Mouse (Mus musculus) liver, embryonic 11.5 days (tissue): ENCODE data around the gene Atad3a. TPM values are rescaled to one million over a fixed set of nuclear protein-coding genes. Genes with fewer than 3 reads are reported as not detected.

ENCODE experiments used
- ATAC-seq: fragments of 200-750 bp; cut with Nextera tagmentation; replicated peaks from 2 replicates; pipeline ENCODE4 v1.8.0; 2017; ENCODE audit warnings: moderate number of reproducible peaks, mild to moderate bottlenecking, moderate TSS enrichment, moderate library complexity; ENCODE audit not compliant: low FRiP score
- DNase-seq: peaks from one replicate; pipeline ENCODE4 v3.0.0-alpha.2; 2017; ENCODE audit warnings: low spot score
- H3K27ac ChIP-seq: fragments of 300-500 bp; sonication (generic); 2 replicates; pipeline ENCODE4 v1.5.1; 2014; ENCODE audit warnings: mild to moderate bottlenecking, low read depth, low read length, control low read depth
- H3K27me3 ChIP-seq: fragments of 300-500 bp; sonication (generic); replicated peaks from 2 replicates; pipeline ENCODE4 v1.6.1; 2014; ENCODE audit warnings: low read length, mixed read lengths; ENCODE audit not compliant: control insufficient read depth, insufficient read depth
- H3K36me3 ChIP-seq: fragments of 300-500 bp; sonication (generic); 2 replicates; pipeline ENCODE4 v1.6.1; 2014; ENCODE audit warnings: mild to moderate bottlenecking, low read length, moderate library complexity, mixed read lengths; ENCODE audit not compliant: control insufficient read depth, insufficient read depth
- H3K4me1 ChIP-seq: fragments of 300-500 bp; sonication (generic); replicated peaks from 2 replicates; pipeline ENCODE4 v1.6.1; 2014; ENCODE audit warnings: low read length, mixed read lengths; ENCODE audit not compliant: control insufficient read depth, insufficient read depth
- H3K4me2 ChIP-seq: fragments of 300-500 bp; sonication (generic); 2 replicates; pipeline ENCODE4 v1.6.1; 2014; ENCODE audit warnings: mild to moderate bottlenecking, control low read depth, moderate library complexity
- H3K4me3 ChIP-seq: fragments of 300-500 bp; sonication (generic); 2 replicates; pipeline ENCODE4 v1.5.1; 2014; ENCODE audit warnings: low read depth, low read length, control low read depth
- H3K9ac ChIP-seq: fragments of 300-500 bp; sonication (generic); 2 replicates; pipeline ENCODE4 v1.6.1; 2014; ENCODE audit warnings: low read depth, low read length, control low read depth
- H3K9me3 ChIP-seq: fragments of 300-500 bp; sonication (generic); 2 replicates; pipeline ENCODE4 v1.6.1; 2016; ENCODE audit warnings: low read length, inconsistent platforms, mixed read lengths; ENCODE audit not compliant: control insufficient read depth
- WGBS: fragments of 180-500 bp; shearing (Covaris S2); extraction: QIAGEN DNeasy Blood & Tissue Kit; methylation state at CpG from one replicate; pipeline ENCODE4 v1.1.7; 2014; 5-methylcytosine and 5-hydroxymethylcytosine counted together
- polyA plus RNA-seq: library from polyadenylated mRNA; unstranded; fragments of >200 nt; fragmentation: Nextera tagmentation; extraction: Ambion mirVana; gene quantifications from 2 replicates; pipeline ENCODE4 v1.2.1, GENCODE M21; 2014

The Atad3a gene
- polyA plus RNA-seq, 1 experiment from 2014 or later = 156 TPM

- Histone ChIP-seq H3K9ac (no peak overlapping the region), H3K36me3 (peaks cover 7% of the 10 kb centered on the region; the same call in 1 of the 2 replicates), H3K4me1 (peaks cover 16% of the 10 kb centered on the region), H3K4me3 (no peak overlapping the region), H3K9me3 (no peaks in the 10 kb centered on the region), H3K4me2 (no peak overlapping the region; the same call in 1 of the 2 replicates), H3K27me3 (no peaks in the 10 kb centered on the region), H3K27ac (no peak overlapping the region)
- no peak for ATAC-seq
- 61% methylated on average over 6 of the region's 6 CpGs for WGBS
- DNase-seq = no peak
These were observed 50.2 kb downstream of the Atad3a start for GRCm38 (mm10) chr4:155710521-155711252.

DNA sequence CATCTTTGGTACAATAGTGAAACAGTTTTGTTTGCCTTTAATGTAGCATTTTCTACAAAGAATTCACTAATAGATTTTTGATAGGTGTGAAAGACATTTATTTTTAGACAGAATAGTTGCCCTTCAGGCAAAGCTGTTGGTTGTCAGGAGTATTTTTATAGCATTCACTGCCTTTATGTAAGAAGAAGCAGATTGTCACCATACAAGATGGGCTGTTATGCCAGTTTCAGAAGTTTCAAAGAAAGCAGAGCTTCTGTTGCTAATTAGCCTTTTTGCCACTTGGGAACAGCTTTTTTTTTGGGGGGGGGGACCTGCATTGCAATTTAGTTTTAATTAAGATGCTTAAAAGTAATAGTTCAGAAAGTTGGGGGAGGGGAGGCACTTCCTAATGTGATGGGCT lies 51.9 kb downstream of the Atad3a start:
- Histone ChIP-seq H3K27ac (no peak overlapping the region), H3K9ac (no peak overlapping the region), H3K9me3 (no peaks in the 10 kb centered on the region), H3K27me3 (no peaks in the 10 kb centered on the region), H3K36me3 (no peaks in the 10 kb centered on the region; the same call in 1 of the 2 replicates), H3K4me3 (no peak overlapping the region), H3K4me1 (peaks cover 19% of the 10 kb centered on the region), H3K4me2 (no peak overlapping the region)
- DNase-seq (no peak), ATAC-seq (no peak)

DNA sequence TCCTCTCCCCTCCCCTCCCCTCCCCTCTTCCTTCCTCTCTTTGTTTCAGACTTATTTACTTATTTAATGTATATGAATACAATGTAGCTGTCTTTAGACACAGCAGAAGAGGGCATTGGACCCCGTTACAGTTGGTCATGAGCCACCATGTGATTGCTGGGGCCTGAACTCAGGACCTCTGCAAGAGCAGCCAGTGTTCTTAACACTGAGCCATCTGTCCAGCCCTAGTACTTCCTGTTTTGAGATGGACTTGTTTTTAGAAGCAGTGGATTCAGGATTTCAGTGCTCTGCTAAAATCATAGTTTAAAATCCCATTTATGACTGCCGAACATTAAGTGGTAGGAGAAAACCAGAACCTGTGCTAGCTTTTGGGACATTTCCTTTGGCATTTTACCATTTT lies 52.3 kb downstream of the Atad3a start:
- Histone ChIP-seq H3K27ac (no peak overlapping the region), H3K9ac (no peak overlapping the region), H3K9me3 (no peaks in the 10 kb centered on the region), H3K27me3 (no peaks in the 10 kb centered on the region), H3K4me1 (peaks cover 22% of the 10 kb centered on the region), H3K36me3 (no peaks in the 10 kb centered on the region; the same call in 1 of the 2 replicates), H3K4me2 (no peak overlapping the region), H3K4me3 (no peak overlapping the region)
- 68% methylated on average over 2 of the region's 2 CpGs for WGBS
- DNase-seq (no peak), ATAC-seq (no peak)

DNA sequence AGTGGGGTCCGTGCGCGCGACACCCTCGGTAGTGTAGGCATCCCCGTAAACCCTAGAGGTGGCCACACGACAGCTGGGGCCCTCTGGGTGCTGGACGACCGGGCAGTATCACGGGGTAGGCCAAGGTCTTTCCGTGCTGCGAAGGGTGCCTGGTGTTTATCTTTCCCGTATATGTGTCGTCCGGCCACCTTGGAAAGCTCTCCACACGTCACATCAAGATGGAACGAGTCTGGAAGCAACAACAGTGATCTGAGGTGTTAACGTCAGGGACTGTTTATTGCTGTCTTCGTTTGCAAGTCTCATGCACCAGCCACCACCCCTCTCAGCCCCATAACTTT lies 55.3 kb downstream of the Atad3a start:
- peaks cover 20% of the 10 kb centered on the region for H3K4me1 ChIP-seq
- peak overlapping the region; percentile 87 for H3K9ac ChIP-seq
- under 1% methylated on average over 19 of the region's 19 CpGs for WGBS
- H3K4me3 ChIP-seq = peak overlapping the region; percentile 84
- peak overlapping the region; percentile 85 for H3K4me2 ChIP-seq
- no peak for ATAC-seq
- H3K9me3 ChIP-seq = no peaks in the 10 kb centered on the region
- H3K27me3 ChIP-seq = no peaks in the 10 kb centered on the region
- no peaks in the 10 kb centered on the region; the same call in 1 of the 2 replicates for H3K36me3 ChIP-seq
- no peak for DNase-seq
- peak overlapping the region; percentile 95 for H3K27ac ChIP-seq

GRCm38 (mm10) chr4:155704721-155705591 lies 55.9 kb downstream of the Atad3a start, which contains the start of gene Ssu72:
Ssu72 (plus strand) TSS chr4:155704800.
- H3K4me1 ChIP-seq = peaks cover 20% of the 10 kb centered on the region
- DNase-seq = peak; percentile 97
- H3K4me2 ChIP-seq = peak within 1 kb of the TSS; percentile 85
- peak within 1 kb of the TSS; percentile 87 for H3K9ac ChIP-seq
- H3K36me3 ChIP-seq = no peaks in the 10 kb centered on the region; the same call in 1 of the 2 replicates
- peak within 1 kb of the TSS; percentile 84 for H3K4me3 ChIP-seq
- peak within 1 kb of the TSS; percentile 95 for H3K27ac ChIP-seq
- H3K9me3 ChIP-seq = no peaks in the 10 kb centered on the region
- no peaks in the 10 kb centered on the region for H3K27me3 ChIP-seq
- under 1% methylated on average over 83 of the region's 83 CpGs for WGBS
- ATAC-seq = peak; percentile 92

DNA sequence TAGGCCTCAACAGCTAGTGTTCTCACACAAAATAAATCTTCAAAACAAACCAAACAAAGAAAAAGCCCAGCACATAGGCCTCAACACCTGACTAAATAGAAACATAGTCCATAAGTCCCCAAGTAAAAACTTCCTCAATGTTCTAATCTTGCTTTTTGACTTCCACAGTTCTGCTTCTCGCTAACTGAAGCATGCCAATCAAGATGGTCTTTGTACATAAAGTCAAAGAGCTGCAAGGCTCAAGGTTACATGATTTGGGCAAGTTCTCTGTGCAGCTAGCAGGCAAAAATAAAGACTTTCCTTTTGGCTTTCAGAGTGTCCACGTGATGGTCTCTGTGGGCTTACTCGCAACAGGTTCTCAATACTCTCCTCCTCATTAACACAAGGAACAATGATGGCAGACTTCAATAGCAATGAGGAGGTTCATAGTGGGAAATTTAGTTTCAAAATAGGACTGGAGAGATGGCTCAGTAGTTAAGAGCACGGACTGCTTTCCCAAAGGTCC lies 57.4 kb downstream of the Atad3a start:
- Histone ChIP-seq H3K4me2 (peak overlapping the region; percentile 85), H3K9ac (no peak overlapping the region), H3K27ac (no peak overlapping the region), H3K4me1 (peaks cover 15% of the 10 kb centered on the region), H3K9me3 (no peaks in the 10 kb centered on the region), H3K36me3 (no peaks in the 10 kb centered on the region; the same call in 1 of the 2 replicates), H3K27me3 (no peaks in the 10 kb centered on the region), H3K4me3 (no peak overlapping the region)
- ATAC-seq = no peak
- no peak for DNase-seq
- 91% methylated on average over 4 of the region's 4 CpGs for WGBS

GRCm38 (mm10) chr4:155700425-155700824 lies 60.5 kb downstream of the Atad3a start:
- Histone ChIP-seq H3K4me1 (peaks cover 6% of the 10 kb centered on the region; the same call in 1 of the 2 replicates), H3K27me3 (peaks cover 16% of the 10 kb centered on the region), H3K9ac (no peak overlapping the region), H3K27ac (no peak overlapping the region), H3K36me3 (no peaks in the 10 kb centered on the region), H3K4me3 (no peak overlapping the region), H3K4me2 (no peak overlapping the region), H3K9me3 (no peaks in the 10 kb centered on the region)
- DNase-seq = no peak
- ATAC-seq = no peak

- 64% methylated on average over 16 of the region's 16 CpGs for WGBS
- Histone ChIP-seq H3K4me2 (no peak overlapping the region), H3K27me3 (peaks cover 45% of the 10 kb centered on the region), H3K4me3 (no peak overlapping the region), H3K9ac (no peak overlapping the region), H3K27ac (no peak overlapping the region), H3K9me3 (no peaks in the 10 kb centered on the region), H3K4me1 (0 out of 2 replicates have a peak, but pooled peaks cover 2% of the 10 kb centered on the region), H3K36me3 (no peaks in the 10 kb centered on the region)
- no peak for DNase-seq
- no peak for ATAC-seq
These were observed 64.3 kb downstream of the Atad3a start for GRCm38 (mm10) chr4:155696261-155697255.
